Mouse (Mus musculus) embryonic facial prominence, embryonic 15.5 days (tissue): ENCODE data around the gene Neurog3. TPM values are rescaled to one million over a fixed set of nuclear protein-coding genes. Genes with fewer than 3 reads are reported as not detected.
A peak's percentile ranks its signal among the peaks of the same experiment; 100 is the strongest.

Experiments
- ATAC-seq: fragments of 200-750 bp; cut with Nextera tagmentation; 2 replicates; pipeline ENCODE4 v1.8.0; 2017; ENCODE audit warnings: low read depth, moderate TSS enrichment; ENCODE audit not compliant: insufficient number of reproducible peaks, low FRiP score, low TSS enrichment
- H3K27ac ChIP-seq: fragments of 300-500 bp; sonication (generic); replicated peaks from 2 replicates; pipeline ENCODE4 v1.5.1; 2015; ENCODE audit warnings: mild to moderate bottlenecking, inconsistent platforms
- H3K27me3 ChIP-seq: fragments of 300-500 bp; sonication (generic); 2 replicates; pipeline ENCODE4 v1.6.1; 2015; ENCODE audit warnings: inconsistent platforms
- H3K36me3 ChIP-seq: fragments of 300-500 bp; sonication (generic); 2 replicates; pipeline ENCODE4 v1.6.1; 2015; ENCODE audit warnings: mild to moderate bottlenecking, inconsistent platforms
- H3K4me1 ChIP-seq: fragments of 300-500 bp; sonication (generic); 2 replicates; pipeline ENCODE4 v1.6.1; 2015; ENCODE audit warnings: inconsistent platforms
- H3K4me2 ChIP-seq: fragments of 300-500 bp; sonication (generic); replicated peaks from 2 replicates; pipeline ENCODE4 v1.6.1; 2015; ENCODE audit warnings: mild to moderate bottlenecking, inconsistent platforms
- H3K4me3 ChIP-seq: fragments of 300-500 bp; sonication (generic); replicated peaks from 2 replicates; pipeline ENCODE4 v1.5.1; 2015; ENCODE audit warnings: mild to moderate bottlenecking, inconsistent platforms
- H3K9ac ChIP-seq: fragments of 300-500 bp; sonication (generic); 2 replicates; pipeline ENCODE4 v1.6.1; 2015; ENCODE audit warnings: inconsistent platforms
- H3K9me3 ChIP-seq: fragments of 300-500 bp; sonication (generic); replicated peaks from 2 replicates; pipeline ENCODE4 v1.6.1; 2016; ENCODE audit warnings: inconsistent platforms
- WGBS: fragments of 180-500 bp; shearing (Covaris S2); methylation state at CpG from one replicate; pipeline ENCODE4 v1.1.7; 2015; 5-methylcytosine and 5-hydroxymethylcytosine counted together
- polyA plus RNA-seq: library from polyadenylated mRNA; unstranded; fragments of >200 nt; fragmentation: Nextera tagmentation; extraction: Ambion mirVana; gene quantifications from 2 replicates; pipeline ENCODE4 v1.2.1, GENCODE M21; 2015

The Neurog3 gene
- polyA plus RNA-seq, 1 experiment from 2014 or later, result not detected

- H3K4me3 ChIP-seq, result no peak overlapping the region
- H3K27me3 ChIP-seq, result peaks cover 36% of the 10 kb centered on the region
- H3K9me3 ChIP-seq, result no peaks in the 10 kb centered on the region
These were observed 25.8 kb upstream of the Neurog3 start for GRCm38 (mm10) chr10:62107048-62107447.

GRCm38 (mm10) chr10:62110504-62111206 lies 22.2 kb upstream of the Neurog3 start:
- Histone ChIP-seq H3K4me1 (peaks cover 11% of the 10 kb centered on the region), H3K4me2 (peak overlapping the region; percentile 96), H3K9ac (peak overlapping the region; percentile 55), H3K36me3 (no peaks in the 10 kb centered on the region), H3K27me3 (peaks cover 15% of the 10 kb centered on the region), H3K9me3 (no peaks in the 10 kb centered on the region), H3K27ac (no peak overlapping the region), H3K4me3 (peak overlapping the region; percentile 65)
- WGBS, result under 1% methylated on average over 57 of the region's 57 CpGs
- ATAC-seq, result peak; percentile 55; the same call in 1 of the 2 replicates

More at GRCm38 (mm10) chr10:62107048-62107447, 25.8 kb upstream of the Neurog3 start:
- 63% methylated on average over 9 of the region's 9 CpGs for WGBS
- no peak overlapping the region for H3K27ac ChIP-seq
- no peak for ATAC-seq
- peaks cover 12% of the 10 kb centered on the region for H3K4me1 ChIP-seq
- no peak overlapping the region for H3K4me2 ChIP-seq
- no peak overlapping the region for H3K9ac ChIP-seq
- H3K36me3 ChIP-seq, result no peaks in the 10 kb centered on the region

GRCm38 (mm10) chr10:62111207-62111576 lies 21.7 kb upstream of the Neurog3 start:
- Histone ChIP-seq H3K9ac (no peak overlapping the region), H3K4me1 (peaks cover 11% of the 10 kb centered on the region), H3K27ac (no peak overlapping the region), H3K27me3 (peaks cover 15% of the 10 kb centered on the region), H3K4me3 (peak overlapping the region; percentile 65), H3K4me2 (peak overlapping the region; percentile 96), H3K36me3 (no peaks in the 10 kb centered on the region), H3K9me3 (no peaks in the 10 kb centered on the region)
- ATAC-seq, result no peak
- 38% methylated on average over 6 of the region's 6 CpGs for WGBS

- no peaks in the 10 kb centered on the region for H3K36me3 ChIP-seq
- peaks cover 11% of the 10 kb centered on the region for H3K4me1 ChIP-seq
- no peak overlapping the region for H3K4me2 ChIP-seq
- H3K27me3 ChIP-seq, result peaks cover 10% of the 10 kb centered on the region
- no peak overlapping the region for H3K9ac ChIP-seq
- H3K4me3 ChIP-seq, result no peak overlapping the region
- 68% methylated on average over 9 of the region's 9 CpGs for WGBS
- no peaks in the 10 kb centered on the region for H3K9me3 ChIP-seq
- no peak for ATAC-seq
- H3K27ac ChIP-seq, result no peak overlapping the region
These were observed 18.8 kb upstream of the Neurog3 start for GRCm38 (mm10) chr10:62113865-62114647.

- no peak for ATAC-seq
- Histone ChIP-seq H3K4me1 (no peaks in the 10 kb centered on the region), H3K9me3 (no peaks in the 10 kb centered on the region), H3K4me3 (no peak overlapping the region), H3K9ac (no peak overlapping the region), H3K27me3 (peaks cover 65% of the 10 kb centered on the region), H3K4me2 (no peak overlapping the region), H3K27ac (no peak overlapping the region), H3K36me3 (no peaks in the 10 kb centered on the region)
- 41% methylated on average over 6 of the region's 6 CpGs for WGBS
These were observed 5.8 kb upstream of the Neurog3 start for GRCm38 (mm10) chr10:62127137-62127536.

- peaks cover 3% of the 10 kb centered on the region for H3K4me1 ChIP-seq
- no peak for ATAC-seq
- WGBS, result 35% methylated on average over 21 of the region's 21 CpGs
- H3K9me3 ChIP-seq, result no peaks in the 10 kb centered on the region
- no peak overlapping the region for H3K4me2 ChIP-seq
- no peaks in the 10 kb centered on the region for H3K36me3 ChIP-seq
- no peak overlapping the region for H3K27ac ChIP-seq
- peaks cover 71% of the 10 kb centered on the region for H3K27me3 ChIP-seq
- no peak overlapping the region for H3K4me3 ChIP-seq
- no peak overlapping the region for H3K9ac ChIP-seq
These were observed 5.1 kb upstream of the Neurog3 start for GRCm38 (mm10) chr10:62127711-62128231.

- Histone ChIP-seq H3K36me3 (no peaks in the 10 kb centered on the region), H3K27me3 (peaks cover 78% of the 10 kb centered on the region), H3K4me1 (peaks cover 9% of the 10 kb centered on the region), H3K27ac (no peak overlapping the region), H3K9me3 (no peaks in the 10 kb centered on the region), H3K4me2 (no peak overlapping the region), H3K9ac (no peak overlapping the region), H3K4me3 (no peak overlapping the region)
- no peak for ATAC-seq
- WGBS, result 2% methylated on average over 28 of the region's 32 CpGs
These were observed 4.5 kb upstream of the Neurog3 start for GRCm38 (mm10) chr10:62128316-62128951.

GRCm38 (mm10) chr10:62135696-62136470 lies 3.0 kb downstream of the Neurog3 start:
- no peak overlapping the region for H3K27ac ChIP-seq
- H3K36me3 ChIP-seq, result no peaks in the 10 kb centered on the region
- H3K9me3 ChIP-seq, result no peaks in the 10 kb centered on the region
- peaks cover 14% of the 10 kb centered on the region for H3K4me1 ChIP-seq
- no peak for ATAC-seq
- WGBS, result under 1% methylated on average over 8 of the region's 8 CpGs
- H3K27me3 ChIP-seq, result peaks cover 78% of the 10 kb centered on the region
- H3K4me3 ChIP-seq, result no peak overlapping the region
- H3K9ac ChIP-seq, result no peak overlapping the region
- H3K4me2 ChIP-seq, result no peak overlapping the region

- no peak overlapping the region for H3K27ac ChIP-seq
These were observed 4.3 kb downstream of the Neurog3 start for GRCm38 (mm10) chr10:62137150-62137549.

GRCm38 (mm10) chr10:62138040-62138439 lies 5.2 kb downstream of the Neurog3 start:
- Histone ChIP-seq H3K4me3 (no peak overlapping the region), H3K4me1 (peaks cover 9% of the 10 kb centered on the region), H3K27me3 (peaks cover 56% of the 10 kb centered on the region), H3K4me2 (no peak overlapping the region), H3K27ac (no peak overlapping the region), H3K36me3 (no peaks in the 10 kb centered on the region), H3K9me3 (no peaks in the 10 kb centered on the region), H3K9ac (no peak overlapping the region)
- no peak for ATAC-seq
- WGBS, result 13% methylated on average over 3 of the region's 3 CpGs

More at GRCm38 (mm10) chr10:62137150-62137549, 4.3 kb downstream of the Neurog3 start:
- WGBS, result 12% methylated on average over 4 of the region's 4 CpGs
- Histone ChIP-seq H3K9ac (no peak overlapping the region), H3K9me3 (no peaks in the 10 kb centered on the region), H3K4me2 (no peak overlapping the region), H3K27me3 (peaks cover 65% of the 10 kb centered on the region), H3K4me1 (peaks cover 14% of the 10 kb centered on the region), H3K36me3 (no peaks in the 10 kb centered on the region), H3K4me3 (no peak overlapping the region)
- no peak for ATAC-seq
